Mouse (Mus musculus): Measurements from ENCODE around the gene Lrrc8c. TPM values are rescaled to one million over a fixed set of nuclear protein-coding genes. Genes with fewer than 3 reads are reported as not detected.
A peak's percentile ranks its signal among the peaks of the same experiment; 100 is the strongest.

Lrrc8c gene
- polyA plus RNA-seq, 1 experiment from 2014 or later, result 13.6 TPM

DNA sequence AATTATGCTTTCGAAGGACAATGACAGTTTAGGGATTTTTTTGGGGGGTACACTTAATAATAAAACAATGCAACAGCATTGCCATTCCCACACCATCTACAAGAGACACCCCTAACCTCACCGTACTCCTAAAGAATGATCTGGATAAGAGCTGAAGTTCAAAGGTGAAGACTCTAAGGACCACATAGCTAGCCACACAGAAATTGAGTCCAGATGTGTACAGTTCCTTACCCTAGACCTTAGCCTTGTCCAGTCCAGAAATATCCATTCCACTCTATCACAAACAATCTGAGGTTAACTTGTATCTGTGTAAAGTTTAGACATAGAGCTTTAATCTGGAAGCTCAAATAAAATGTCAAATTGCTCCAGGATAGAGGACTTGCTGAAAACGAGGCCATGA lies 2.9 kb upstream of the Lrrc8c start:
- Histone ChIP-seq H3K9me3 (no peaks in the 10 kb centered on the region), H3K4me2 (no peak overlapping the region), H3K27ac (no peak overlapping the region), H3K4me3 (no peak overlapping the region), H3K36me3 (replicated peaks) (no peaks in the 10 kb centered on the region), H3K9ac (no peak overlapping the region), H3K4me1 (peaks cover 25% of the 10 kb centered on the region), H3K27me3 (replicated peaks) (0 out of 2 replicates have a peak, but pooled peaks cover 4% of the 10 kb centered on the region)
- 76% methylated on average over 3 of the region's 3 CpGs for WGBS
- no peak for ATAC-seq (replicated peaks)

- WGBS, result 13% methylated on average over 7 of the region's 7 CpGs
- ATAC-seq (replicated peaks), result no peak
- H3K4me2 ChIP-seq, result peak overlapping the region; percentile 68
- H3K4me1 ChIP-seq, result peaks cover 27% of the 10 kb centered on the region
- H3K27me3 ChIP-seq (replicated peaks), result 0 out of 2 replicates have a peak, but pooled peaks cover 4% of the 10 kb centered on the region
- peak overlapping the region; percentile 92; the same call in 1 of the 2 replicates for H3K9ac ChIP-seq
- peak overlapping the region; percentile 89 for H3K4me3 ChIP-seq
- no peaks in the 10 kb centered on the region for H3K36me3 ChIP-seq (replicated peaks)
- H3K27ac ChIP-seq, result 0 out of 2 replicates have a peak overlapping the region, but pooled peaks have one; percentile 87
- no peaks in the 10 kb centered on the region for H3K9me3 ChIP-seq
Measured at GRCm38 (mm10) chr5:105517992-105518625, 1.1 kb upstream of the Lrrc8c start.

DNA sequence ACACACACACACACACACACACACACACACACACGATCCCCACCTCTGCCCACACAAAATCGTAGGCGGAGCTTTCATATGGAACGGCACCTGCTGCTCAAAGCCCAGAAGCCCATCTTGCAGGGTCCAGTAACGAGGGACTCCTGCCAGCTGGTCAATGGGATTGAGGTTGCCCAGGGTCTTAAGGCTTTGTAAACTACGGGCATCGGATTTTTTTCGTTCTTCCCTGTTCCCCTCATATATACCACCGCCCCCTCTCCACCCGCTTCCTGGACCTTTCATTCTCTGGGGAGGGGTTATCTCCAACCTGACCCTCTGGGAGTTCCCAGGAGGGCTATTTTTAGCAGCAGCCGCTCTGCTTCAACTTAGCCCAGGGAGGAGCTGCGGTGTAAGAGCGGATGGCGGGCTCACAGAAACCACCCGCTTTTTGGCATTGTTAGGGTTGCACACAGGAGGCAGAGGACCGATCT lies 527 bp upstream of the Lrrc8c start:
- Histone ChIP-seq H3K27me3 (replicated peaks) (0 out of 2 replicates have a peak, but pooled peaks cover 4% of the 10 kb centered on the region), H3K27ac (peak overlapping the region; percentile 87), H3K4me1 (peaks cover 31% of the 10 kb centered on the region), H3K9ac (peak overlapping the region; percentile 92), H3K9me3 (no peaks in the 10 kb centered on the region), H3K4me3 (peak overlapping the region; percentile 89), H3K4me2 (peak overlapping the region; percentile 68), H3K36me3 (replicated peaks) (no peaks in the 10 kb centered on the region)
- under 1% methylated on average over 16 of the region's 16 CpGs for WGBS
- ATAC-seq (replicated peaks), result peak; percentile 53

GRCm38 (mm10) chr5:105519976-105520300 lies 750 bp downstream of the Lrrc8c start:
- whole genome bisulfite sequencing, result 0% methylated on average over 5 of the region's 5 CpGs
- 0 out of 2 replicates have a peak, but pooled peaks cover 4% of the 10 kb centered on the region for H3K27me3 ChIP-seq (replicated peaks)
- peak overlapping the region; percentile 87 for H3K27ac ChIP-seq
- H3K4me3 ChIP-seq, result peak overlapping the region; percentile 89
- H3K4me1 ChIP-seq, result peaks cover 31% of the 10 kb centered on the region
- no peaks in the 10 kb centered on the region for H3K36me3 ChIP-seq (replicated peaks)
- ATAC-seq (replicated peaks), result no peak; the same call in 1 of the 2 replicates
- H3K9ac ChIP-seq, result peak overlapping the region; percentile 92
- H3K4me2 ChIP-seq, result peak overlapping the region; percentile 68
- no peaks in the 10 kb centered on the region for H3K9me3 ChIP-seq

DNA sequence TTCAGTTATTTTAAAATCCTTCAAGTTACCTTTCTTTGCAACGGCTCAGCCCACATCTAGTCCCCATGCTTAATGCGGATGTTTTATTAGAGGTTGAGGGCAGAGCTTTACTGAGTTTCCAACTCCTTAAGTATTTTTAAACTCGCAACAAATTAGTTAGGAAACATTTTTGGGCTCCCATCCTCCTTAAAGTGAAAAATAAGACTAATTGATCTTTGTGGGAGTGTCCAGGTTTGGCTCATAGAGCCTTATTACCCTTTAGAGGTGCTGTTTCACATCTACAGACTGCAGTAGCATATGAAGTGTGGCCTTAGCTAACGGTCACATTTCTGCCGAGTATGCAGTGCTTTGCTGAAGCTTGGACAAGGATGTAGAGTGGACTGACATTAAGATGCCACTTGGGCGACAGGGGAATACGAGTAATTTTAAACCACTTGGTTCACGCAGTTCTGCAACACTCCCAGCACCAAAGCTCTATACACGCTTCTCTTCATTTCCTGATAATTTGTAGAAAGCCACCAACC lies 1.3 kb downstream of the Lrrc8c start:
- H3K27me3 ChIP-seq (replicated peaks), result 0 out of 2 replicates have a peak, but pooled peaks cover 4% of the 10 kb centered on the region
- H3K9me3 ChIP-seq, result no peaks in the 10 kb centered on the region
- 46% methylated on average over 9 of the region's 9 CpGs for WGBS
- no peak for ATAC-seq (replicated peaks)
- H3K4me1 ChIP-seq, result peaks cover 31% of the 10 kb centered on the region
- peak overlapping the region; percentile 68 for H3K4me2 ChIP-seq
- H3K36me3 ChIP-seq (replicated peaks), result no peaks in the 10 kb centered on the region
- peak overlapping the region; percentile 89 for H3K4me3 ChIP-seq
- H3K27ac ChIP-seq, result 0 out of 2 replicates have a peak overlapping the region, but pooled peaks have one; percentile 87
- peak overlapping the region; percentile 92 for H3K9ac ChIP-seq

- Histone ChIP-seq H3K4me3 (no peak overlapping the region), H3K36me3 (replicated peaks) (no peaks in the 10 kb centered on the region), H3K4me2 (no peak overlapping the region), H3K27ac (no peak overlapping the region), H3K4me1 (peaks cover 24% of the 10 kb centered on the region), H3K9ac (no peak overlapping the region), H3K9me3 (no peaks in the 10 kb centered on the region), H3K27me3 (replicated peaks) (no peaks in the 10 kb centered on the region)
- ATAC-seq (replicated peaks), result no peak
- WGBS, result 81% methylated on average over 3 of the region's 3 CpGs
Measured at GRCm38 (mm10) chr5:105523452-105523851, 4.3 kb downstream of the Lrrc8c start.

- H3K4me2 ChIP-seq, result no peak overlapping the region
- peaks cover 19% of the 10 kb centered on the region for H3K4me1 ChIP-seq
- no peaks in the 10 kb centered on the region for H3K27me3 ChIP-seq (replicated peaks)
- no peaks in the 10 kb centered on the region for H3K36me3 ChIP-seq (replicated peaks)
- H3K4me3 ChIP-seq, result no peak overlapping the region
- H3K27ac ChIP-seq, result no peak overlapping the region
- WGBS, result 95% methylated on average over 12 of the region's 12 CpGs
- H3K9me3 ChIP-seq, result no peaks in the 10 kb centered on the region
- no peak for ATAC-seq (replicated peaks)
- H3K9ac ChIP-seq, result no peak overlapping the region
Measured at GRCm38 (mm10) chr5:105525004-105525403, 5.8 kb downstream of the Lrrc8c start.

GRCm38 (mm10) chr5:105526107-105526645 lies 7.0 kb downstream of the Lrrc8c start:
- Histone ChIP-seq H3K36me3 (replicated peaks) (no peaks in the 10 kb centered on the region), H3K4me2 (no peak overlapping the region), H3K4me3 (no peak overlapping the region), H3K27ac (no peak overlapping the region), H3K9ac (no peak overlapping the region), H3K9me3 (no peaks in the 10 kb centered on the region), H3K4me1 (peaks cover 7% of the 10 kb centered on the region), H3K27me3 (replicated peaks) (no peaks in the 10 kb centered on the region)
- ATAC-seq (replicated peaks), result no peak
- WGBS, result 91% methylated on average over 4 of the region's 4 CpGs

DNA sequence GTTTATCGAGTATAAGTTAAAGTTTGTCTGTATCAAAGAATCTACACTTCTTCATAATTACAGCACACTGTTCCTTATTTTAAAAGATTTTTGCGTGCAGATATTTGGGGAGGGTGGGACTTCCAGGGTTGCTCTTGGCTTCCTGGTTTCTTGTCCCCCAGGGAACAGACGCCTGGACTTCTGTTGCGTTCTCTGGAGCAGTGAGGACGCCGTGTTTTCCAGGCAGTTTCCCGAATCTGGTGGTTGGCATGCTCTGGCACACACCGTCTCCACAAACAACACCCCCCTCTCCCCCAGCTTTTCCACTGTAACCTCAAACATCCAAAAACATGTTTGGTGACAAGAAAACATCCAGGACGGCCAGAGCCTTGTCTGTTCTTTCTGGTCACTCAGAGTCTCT lies 7.6 kb downstream of the Lrrc8c start:
- Histone ChIP-seq H3K4me3 (no peak overlapping the region), H3K9me3 (no peaks in the 10 kb centered on the region), H3K4me1 (peaks cover 6% of the 10 kb centered on the region; the same call in 1 of the 2 replicates), H3K9ac (no peak overlapping the region), H3K27me3 (replicated peaks) (no peaks in the 10 kb centered on the region), H3K27ac (no peak overlapping the region), H3K36me3 (replicated peaks) (no peaks in the 10 kb centered on the region), H3K4me2 (no peak overlapping the region)
- ATAC-seq (replicated peaks), result no peak
- WGBS, result 95% methylated on average over 9 of the region's 9 CpGs

- Histone ChIP-seq H3K4me1 (peaks cover 6% of the 10 kb centered on the region; the same call in 1 of the 2 replicates), H3K36me3 (replicated peaks) (no peaks in the 10 kb centered on the region), H3K4me3 (no peak overlapping the region), H3K9me3 (no peaks in the 10 kb centered on the region), H3K9ac (no peak overlapping the region), H3K27me3 (replicated peaks) (no peaks in the 10 kb centered on the region), H3K27ac (no peak overlapping the region), H3K4me2 (no peak overlapping the region)
- WGBS, result 95% methylated on average over 23 of the region's 23 CpGs
- ATAC-seq (replicated peaks), result no peak
Measured at GRCm38 (mm10) chr5:105527477-105528331, 8.5 kb downstream of the Lrrc8c start.

DNA sequence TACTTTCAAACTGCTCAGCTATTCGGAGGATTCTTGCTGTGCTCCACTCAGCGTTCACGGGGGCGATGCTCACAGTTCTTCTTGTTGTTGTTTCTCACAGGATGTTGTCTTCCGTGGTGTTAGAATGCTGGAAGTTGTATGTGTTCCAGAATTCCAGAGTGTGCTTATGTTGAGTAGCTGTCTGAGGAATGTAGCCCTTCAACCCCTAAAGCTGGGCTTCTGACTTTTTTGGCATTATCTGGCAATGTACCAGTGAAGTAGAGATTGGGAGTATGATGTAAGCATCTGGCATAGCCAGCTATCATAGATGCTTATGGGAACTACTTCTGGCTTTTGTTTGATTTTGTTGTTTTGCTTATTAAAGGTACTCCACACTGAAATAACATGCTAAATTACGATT lies 11.4 kb downstream of the Lrrc8c start:
- Histone ChIP-seq H3K27ac (no peak overlapping the region), H3K27me3 (replicated peaks) (no peaks in the 10 kb centered on the region), H3K4me3 (no peak overlapping the region), H3K36me3 (replicated peaks) (no peaks in the 10 kb centered on the region), H3K9me3 (no peaks in the 10 kb centered on the region), H3K4me2 (no peak overlapping the region), H3K9ac (no peak overlapping the region), H3K4me1 (no peaks in the 10 kb centered on the region)
- WGBS, result 85% methylated on average over 6 of the region's 6 CpGs
- no peak for ATAC-seq (replicated peaks)

DNA sequence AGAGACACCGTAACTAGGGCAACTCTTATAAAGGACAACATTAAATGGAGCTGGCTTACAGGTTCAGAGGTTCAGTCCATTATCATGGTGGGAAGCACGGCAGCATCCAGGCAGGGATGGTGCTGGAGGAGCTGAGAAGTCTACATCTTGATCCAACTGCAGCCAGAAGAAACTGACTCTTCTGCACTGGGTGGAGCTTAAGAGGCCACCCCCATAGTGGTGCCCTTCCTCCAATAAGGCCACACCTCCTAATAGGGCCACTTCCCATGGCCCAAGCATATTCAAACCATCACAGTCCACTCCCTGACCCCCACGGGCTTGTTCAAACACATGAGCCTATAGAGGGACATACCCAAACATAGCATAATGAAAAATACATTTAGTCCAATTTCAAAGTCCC lies 16.0 kb downstream of the Lrrc8c start:
- 89% methylated on average over 3 of the region's 3 CpGs for WGBS

More for the DNA sequence above, 16.0 kb downstream of the Lrrc8c start:
- Histone ChIP-seq H3K27me3 (replicated peaks) (no peaks in the 10 kb centered on the region), H3K9me3 (no peaks in the 10 kb centered on the region), H3K36me3 (replicated peaks) (no peaks in the 10 kb centered on the region), H3K27ac (no peak overlapping the region), H3K4me2 (no peak overlapping the region), H3K4me3 (no peak overlapping the region), H3K4me1 (no peaks in the 10 kb centered on the region), H3K9ac (no peak overlapping the region)
- ATAC-seq (replicated peaks), result no peak

Data from midbrain, embryonic 15.5 days (tissue).